Mouse (Mus musculus) cortical plate, adult 2 months (tissue): ENCODE measurements at regions not wholly inside any gene's neighbourhood (a gene's known extent, or its start where the extent isn't known, plus 50 kb on each side); places are given as distances from the start of the nearest gene placed in this dataset.

Experiments used
- CTCF ChIP-seq: fragments of 200-500 bp; IDR thresholded peaks from 2 replicates; pipeline ENCODE4 v1.5.1; 2011; ENCODE audit warnings: mild to moderate bottlenecking, control low read depth, low read length; ENCODE audit not compliant: insufficient read depth; ENCODE audit errors: extremely low read depth
- POLR2A ChIP-seq: fragments of 200-500 bp; IDR thresholded peaks from 2 replicates; pipeline ENCODE4 v1.6.1; 2011; ENCODE audit warnings: mild to moderate bottlenecking, low read length, control low read depth; ENCODE audit not compliant: insufficient read depth; ENCODE audit errors: extremely low read depth

DNA sequence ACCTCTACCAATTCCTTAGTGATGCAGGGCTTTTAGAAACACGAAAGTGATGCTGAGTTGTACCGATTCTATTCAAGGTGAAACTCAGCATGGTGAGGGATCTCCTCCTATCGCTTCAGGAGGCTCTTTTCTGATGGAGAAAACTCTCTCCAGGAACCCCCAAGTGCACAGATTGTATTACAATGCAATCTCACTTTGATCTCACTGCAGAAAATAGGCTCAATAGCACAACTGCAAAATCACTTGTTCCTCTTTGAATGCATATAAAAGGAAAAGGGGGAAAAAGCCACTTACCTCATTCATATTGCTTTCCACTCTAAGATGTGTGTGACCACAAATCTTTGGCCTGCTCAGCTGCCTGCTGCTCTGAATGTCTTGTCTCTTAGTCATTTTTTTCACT is 378.5 kb downstream of the Fam84b start:
- TF ChIP-seq POLR2A (no peak), CTCF (no peak)
